Comparison of ENCODE assay signal across 26 mouse cellular contexts in the genomic region with DNA sequence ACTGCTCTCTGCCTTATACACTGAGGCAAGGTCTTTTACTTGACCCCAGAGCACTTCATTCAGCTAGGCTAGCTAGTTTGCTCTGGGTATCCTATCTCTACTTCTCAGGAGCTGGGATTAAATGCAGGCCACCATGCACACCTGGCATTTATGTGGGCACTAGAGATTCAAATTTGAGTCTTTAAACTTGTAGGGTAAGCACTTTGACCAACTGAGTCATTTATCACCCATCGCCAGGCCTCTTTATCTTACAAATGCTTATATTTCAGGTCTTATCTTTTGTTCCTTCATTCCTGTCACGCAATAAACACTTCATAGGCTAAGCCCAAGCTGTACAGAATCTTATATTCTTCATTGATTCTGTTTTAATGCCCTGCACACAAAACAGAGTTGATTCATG. TPM values are rescaled to one million over a fixed set of nuclear protein-coding genes. Genes with fewer than 3 reads are reported as not detected.
DNase-seq lines count a peak whose midpoint lies in the region; ATAC-seq and TF ChIP-seq lines count a peak whose summit lies in the region.
"Had no signal": no experiment of that assay in that cellular context is flagged by ENCODE, and none has a peak within 500 bp of the region (broad histone marks: within the 10 kb centered on the region; RNA-seq: fewer than 3 reads in every experiment).

No protein-coding gene starts in this region.

- H3K4me1 ChIP-seq in midbrain, embryonic 11.5 days (ENCODE audit: control insufficient read depth, insufficient read depth, low read length), result no peaks in the 10 kb centered on the region
- H3K4me1 ChIP-seq in midbrain, embryonic 15.5 days, result no peaks in the 10 kb centered on the region
- H3K4me1 ChIP-seq in liver, embryonic 14.5 days (replicated peaks; ENCODE audit: control insufficient read depth in 2 of 2, insufficient read depth in 2 of 2, low read length in 1 of 2), result peaks cover 22 to 33% of the 10 kb centered on the region in 2 experiments
- no peaks in the 10 kb centered on the region for H3K4me1 ChIP-seq in kidney, adult 2 months (ENCODE audit: control insufficient read depth, insufficient read depth, low read length)
- H3K4me1 ChIP-seq: embryonic facial prominence, embryonic 12.5 days; neural tube, embryonic 13.5 days; stomach, embryonic 15.5 days had no signal

- TF ChIP-seq POLR2A in kidney, adult 2 months (IDR thresholded peaks at IDR 0.05; ENCODE audit: low read depth, low read length), result no peak

- H3K9me3 ChIP-seq in midbrain, embryonic 11.5 days (ENCODE audit: control insufficient read depth, low read length), result no peaks in the 10 kb centered on the region
- H3K9me3 ChIP-seq in midbrain, embryonic 15.5 days, result no peaks in the 10 kb centered on the region
- H3K9me3 ChIP-seq in liver, embryonic 14.5 days (ENCODE audit: control insufficient read depth, low read length), result no peaks in the 10 kb centered on the region
- H3K9me3 ChIP-seq: embryonic facial prominence, embryonic 12.5 days; heart, embryonic 13.5 days; neural tube, embryonic 13.5 days; stomach, embryonic 15.5 days had no signal

- no peak overlapping the region for H3K4me3 ChIP-seq in midbrain, embryonic 11.5 days (ENCODE audit: low read depth, low read length)
- no peak overlapping the region for H3K4me3 ChIP-seq in midbrain, embryonic 15.5 days
- no peak overlapping the region for H3K4me3 ChIP-seq in liver, embryonic 14.5 days (ENCODE audit: insufficient read depth in 1 of 2, low read depth in 2 of 2, low read length in 2 of 2)
- H3K4me3 ChIP-seq in kidney, adult 2 months (ENCODE audit: insufficient read depth, low read depth, low read length), result no peak overlapping the region
- H3K4me3 ChIP-seq: embryonic facial prominence, embryonic 12.5 days; heart, adult 2 months; heart, embryonic 13.5 days; neural tube, embryonic 13.5 days; stomach, embryonic 15.5 days had no signal

- H3K36me3 ChIP-seq in midbrain, embryonic 11.5 days (ENCODE audit: control insufficient read depth, insufficient read depth, low read length), result no peaks in the 10 kb centered on the region
- H3K36me3 ChIP-seq in midbrain, embryonic 15.5 days (replicated peaks), result no peaks in the 10 kb centered on the region
- H3K36me3 ChIP-seq in liver, embryonic 14.5 days (replicated peaks; ENCODE audit: control insufficient read depth, insufficient read depth, low read depth), result no peaks in the 10 kb centered on the region
- no peaks in the 10 kb centered on the region for H3K36me3 ChIP-seq in kidney, adult 2 months (ENCODE audit: control insufficient read depth, insufficient read depth, low read length)
- H3K36me3 ChIP-seq: embryonic facial prominence, embryonic 12.5 days; stomach, embryonic 15.5 days had no signal

- no peak for TF ChIP-seq CTCF in liver, embryonic 14.5 days (IDR thresholded peaks at IDR 0.05; ENCODE audit: low read depth)
- no peak for TF ChIP-seq CTCF in kidney, adult 2 months (conservative IDR thresholded peaks at IDR 0.05; ENCODE audit: insufficient read depth, insufficient read length, low read depth, low read length)

- no peak for ATAC-seq in midbrain, embryonic 11.5 days (ENCODE audit: low FRiP score)
- no peak for ATAC-seq in midbrain, embryonic 15.5 days (replicated peaks)
- ATAC-seq in erythroid progenitor cell, adult 5-6 weeks (replicated peaks; ENCODE audit: low FRiP score, poor library complexity, severe bottlenecking), result peak; percentile 77
- ATAC-seq in liver, embryonic 14.5 days (ENCODE audit: insufficient read depth), result peak; percentile 87
- ATAC-seq: forebrain, embryonic 14.5 days; hindbrain, postnatal 0 days had no signal

- no peaks in the 10 kb centered on the region for H3K27me3 ChIP-seq in midbrain, embryonic 11.5 days (ENCODE audit: control insufficient read depth, insufficient read depth, low read length)
- no peaks in the 10 kb centered on the region for H3K27me3 ChIP-seq in midbrain, embryonic 15.5 days (replicated peaks)
- no peaks in the 10 kb centered on the region for H3K27me3 ChIP-seq in liver, embryonic 14.5 days (ENCODE audit: control insufficient read depth, insufficient read depth, low read length)
- H3K27me3 ChIP-seq in kidney, adult 2 months (replicated peaks; ENCODE audit: control insufficient read depth, insufficient read depth, low read length), result no peaks in the 10 kb centered on the region
- H3K27me3 ChIP-seq: embryonic facial prominence, embryonic 12.5 days; heart, embryonic 13.5 days; neural tube, embryonic 13.5 days; stomach, embryonic 15.5 days had no signal

- H3K27ac ChIP-seq in midbrain, embryonic 11.5 days (ENCODE audit: low read depth, low read length), result no peak overlapping the region
- no peak overlapping the region for H3K27ac ChIP-seq in midbrain, embryonic 15.5 days
- peak overlapping the region; percentile 81 for H3K27ac ChIP-seq in liver, embryonic 14.5 days
- no peak overlapping the region for H3K27ac ChIP-seq in kidney, adult 2 months (ENCODE audit: insufficient read depth, low read depth, low read length)
- H3K27ac ChIP-seq: embryonic facial prominence, embryonic 12.5 days; heart, adult 2 months; hindbrain, postnatal 0 days; neural tube, embryonic 13.5 days; stomach, embryonic 15.5 days had no signal

- peak; percentile 94 for TF ChIP-seq EP300 in liver, embryonic 14.5 days (IDR thresholded peaks at IDR 0.05; ENCODE audit: low read depth)

- H3K9ac ChIP-seq in midbrain, embryonic 11.5 days (ENCODE audit: low read length), result no peak overlapping the region
- no peak overlapping the region for H3K9ac ChIP-seq in midbrain, embryonic 15.5 days
- no peak overlapping the region; the same call in 1 of the 2 replicates for H3K9ac ChIP-seq in liver, embryonic 14.5 days (replicated peaks)
- H3K9ac ChIP-seq: embryonic facial prominence, embryonic 12.5 days; heart, embryonic 13.5 days; neural tube, embryonic 13.5 days; stomach, embryonic 15.5 days had no signal

- H3K4me2 ChIP-seq in midbrain, embryonic 11.5 days, result no peak overlapping the region
- H3K4me2 ChIP-seq in midbrain, embryonic 15.5 days, result no peak overlapping the region
- peak overlapping the region; percentile 60 for H3K4me2 ChIP-seq in liver, embryonic 14.5 days (ENCODE audit: low read depth)
- H3K4me2 ChIP-seq: embryonic facial prominence, embryonic 12.5 days; heart, embryonic 13.5 days; neural tube, embryonic 13.5 days; stomach, embryonic 15.5 days had no signal

- peak; percentile 14 for DNase-seq in midbrain, embryonic 11.5 days (ENCODE audit: low spot score, missing footprints)
- DNase-seq in liver, embryonic 14.5 days (ENCODE audit: low read depth in 3 of 3, low spot score in 3 of 3), result peak; percentile 70 to 80 (median 75)
- DNase-seq in thymus, postnatal 10 days (ENCODE audit: low spot score in 2 of 2), result no peak
- no peak for DNase-seq in adrenal gland, postnatal 36 days
- DNase-seq in kidney, adult 2 months, result no peak
- no peak for DNase-seq in testis, postnatal 10 days (ENCODE audit: low spot score)
- DNase-seq: cerebellum, adult 2 months; cerebellum, postnatal 25 days; gastrocnemius, postnatal 14 days; heart, adult 2 months; heart, postnatal 14 days; kidney, adult 18-20 months; kidney, postnatal 10 days; lung, adult 18-20 months; lung, postnatal 14 days; midbrain, embryonic 14.5 days; retina, postnatal 1 day; thymus, adult 2 months had no signal

- WGBS in midbrain, embryonic 11.5 days, result 93% methylated on average over 2 of the region's 2 CpGs
- 85% methylated on average over 2 of the region's 2 CpGs for WGBS in midbrain, embryonic 15.5 days
- 21% methylated on average over 2 of the region's 2 CpGs for WGBS in liver, embryonic 14.5 days (ENCODE audit: insufficient replicate concordance)
- WGBS in kidney, adult 2 months, result 98% methylated on average over 2 of the region's 2 CpGs

RNA-seq across cellular contexts. Expression of gene Shq1, which starts 47.0 kb away (rescaled TPM):
- polyA plus RNA-seq in midbrain, embryonic 11.5 days (2014; fragmentation: Nextera tagmentation; extraction: Ambion mirVana), result 18.0 and 18.9 TPM in 2 replicates
- polyA plus RNA-seq in midbrain, embryonic 15.5 days (2015; fragmentation: Nextera tagmentation; extraction: Ambion mirVana), result 9.2 and 10.7 TPM in 2 replicates
- under 0.01 and 1.7 TPM in 2 replicates for total RNA-seq in erythroid progenitor cell, adult 5-6 weeks (2015; ENCODE audit: low replicate concordance)
- 0.30 and 3.7 TPM in 2 replicates for total RNA-seq in erythroid progenitor cell, adult 5-6 weeks (2017; ENCODE audit: low replicate concordance)
- polyA plus RNA-seq in liver, embryonic 14.5 days (2012; rRNA removed), result 5.2 and 5.8 TPM in 2 replicates
- polyA plus RNA-seq in liver, embryonic 14.5 days (2014; fragmentation: Nextera tagmentation; extraction: Ambion mirVana), result 8.7 and 10.6 TPM in 2 replicates
- 10 to 100 TPM; 10.3 to 11.4 TPM for total RNA-seq in adrenal gland, postnatal 36 days (2021)
- 4.0 and 4.6 TPM in 2 replicates for polyA plus RNA-seq in kidney, adult 2 months (2012; rRNA removed)

Comparison
In these comparisons a context has a peak if more than half of its experiments do, and no peak if none do; other contexts are left out.
1. ATAC-seq: peak in erythroid progenitor cell, adult 5-6 weeks (single experiment) and liver, embryonic 14.5 days (single experiment); none in midbrain, embryonic 11.5 days (single experiment) and midbrain, embryonic 15.5 days (single experiment).
2. DNase-seq: peak in midbrain, embryonic 11.5 days (single experiment) and liver, embryonic 14.5 days (3 of 3); none in thymus, postnatal 10 days (0 of 2), adrenal gland, postnatal 36 days (0 of 2), kidney, adult 2 months (single experiment) and testis, postnatal 10 days (single experiment).